8 mouse cellular contexts compared by ENCODE assay signal in genomic region chr6:51767582-51768341, GRCm38 (mm10).
A peak's percentile ranks its signal among the peaks of the same experiment; 100 is the strongest.
DNase-seq lines count a peak whose midpoint lies in the region; ATAC-seq lines count a peak whose summit lies in the region.

No protein-coding gene starts in this region.

- H3K9ac ChIP-seq in heart, embryonic 13.5 days, result peak overlapping the region; percentile 72
- H3K9ac ChIP-seq in lung, embryonic 16.5 days (ENCODE audit: low read length), result peak overlapping the region; percentile 42; the same call in 1 of the 2 replicates

- no peaks in the 10 kb centered on the region for H3K9me3 ChIP-seq in heart, embryonic 13.5 days
- no peaks in the 10 kb centered on the region for H3K9me3 ChIP-seq in lung, embryonic 16.5 days (ENCODE audit: control insufficient read depth, low read length)

- peak overlapping the region; percentile 58 for H3K27ac ChIP-seq in heart, embryonic 13.5 days (replicated peaks)
- no peak overlapping the region for H3K27ac ChIP-seq in lung, embryonic 16.5 days (ENCODE audit: low read length)

- H3K4me2 ChIP-seq in heart, embryonic 13.5 days, result peak overlapping the region; percentile 67
- peak overlapping the region; percentile 48 for H3K4me2 ChIP-seq in lung, embryonic 16.5 days (ENCODE audit: low read depth, low read length)

- DNase-seq in left cerebral cortex, adult 8-10 months (ENCODE audit: low spot score in 2 of 2), result peak; percentile 8 to 15
- no peak for DNase-seq in left cerebral cortex, adult 9 months (ENCODE audit: low spot score in 2 of 2)
- DNase-seq in cerebellum, postnatal 25 days, result peak; percentile 80 to 83
- DNase-seq in kidney, postnatal 25 days, result peak; percentile 13 to 54
- peak; percentile 14 to 45 for DNase-seq in right cerebral cortex, adult 2 months (ENCODE audit: low spot score in 2 of 2)
- DNase-seq in MN1 (ENCODE audit: low spot score), result no peak

- peaks cover 6% of the 10 kb centered on the region; the same call in 1 of the 2 replicates for H3K27me3 ChIP-seq in heart, embryonic 13.5 days (replicated peaks)
- no peaks in the 10 kb centered on the region for H3K27me3 ChIP-seq in lung, embryonic 16.5 days (ENCODE audit: control insufficient read depth, insufficient read depth, low read depth, low read length)

- H3K36me3 ChIP-seq in heart, embryonic 13.5 days, result no peaks in the 10 kb centered on the region
- no peaks in the 10 kb centered on the region for H3K36me3 ChIP-seq in lung, embryonic 16.5 days (ENCODE audit: control insufficient read depth, insufficient read depth, low read length)

- H3K4me3 ChIP-seq in heart, embryonic 13.5 days, result peak overlapping the region; percentile 39
- H3K4me3 ChIP-seq in lung, embryonic 16.5 days (ENCODE audit: low read length), result peak overlapping the region; percentile 20; the same call in 1 of the 2 replicates

- ATAC-seq in heart, embryonic 13.5 days (ENCODE audit: extremely low read depth, insufficient number of reproducible peaks, low FRiP score, low TSS enrichment), result peak; percentile 54
- ATAC-seq in lung, embryonic 16.5 days (ENCODE audit: low read depth), result peak; percentile 61

- H3K4me1 ChIP-seq in heart, embryonic 13.5 days, result peaks cover 17% of the 10 kb centered on the region
- peaks cover 9% of the 10 kb centered on the region for H3K4me1 ChIP-seq in lung, embryonic 16.5 days (replicated peaks; ENCODE audit: control insufficient read depth, insufficient read depth, low read length)

- 12% methylated on average over 15 of the region's 15 CpGs for WGBS in heart, embryonic 13.5 days
- 10% methylated on average over 15 of the region's 15 CpGs for WGBS in lung, embryonic 16.5 days

Comparison
In these comparisons a context has a peak if more than half of its experiments do, and no peak if none do; other contexts are left out.
1. DNase-seq: peak in left cerebral cortex, adult 8-10 months (2 of 2), cerebellum, postnatal 25 days (2 of 2), kidney, postnatal 25 days (2 of 2) and right cerebral cortex, adult 2 months (2 of 2); none in left cerebral cortex, adult 9 months (0 of 2) and MN1 (single experiment).